Mouse (Mus musculus): ENCODE measurements around the gene CK137956.

The CK137956 gene

GRCm38 (mm10) chr4:127913551-127913950 lies 57.2 kb downstream of the CK137956 start:
- no peak for DNase-seq (ENCODE audit: low spot score in 2 of 2)

- no peak for DNase-seq (ENCODE audit: low spot score in 2 of 2)
These were observed 63.6 kb downstream of the CK137956 start for GRCm38 (mm10) chr4:127907151-127907550.

GRCm38 (mm10) chr4:127903954-127904353 lies 66.8 kb downstream of the CK137956 start:
- no peak for DNase-seq (ENCODE audit: low spot score in 2 of 2)

GRCm38 (mm10) chr4:127900893-127901456 lies 69.8 kb downstream of the CK137956 start:
- DNase-seq (ENCODE audit: low spot score in 2 of 2) = no peak

GRCm38 (mm10) chr4:127889071-127889470 lies 81.7 kb downstream of the CK137956 start:
- no peak for DNase-seq (ENCODE audit: low spot score in 2 of 2)

GRCm38 (mm10) chr4:127878966-127879365 lies 91.8 kb downstream of the CK137956 start:
- DNase-seq (ENCODE audit: low spot score in 2 of 2) = no peak
